Mouse (Mus musculus): ENCODE results near the gene Mylk4. TPM values are rescaled to one million over a fixed set of nuclear protein-coding genes. Genes with fewer than 3 reads are reported as not detected.

Mylk4 gene
- polyA plus RNA-seq (2012; rRNA removed) = 0.01 and 0.36 TPM in 2 replicates

DNA sequence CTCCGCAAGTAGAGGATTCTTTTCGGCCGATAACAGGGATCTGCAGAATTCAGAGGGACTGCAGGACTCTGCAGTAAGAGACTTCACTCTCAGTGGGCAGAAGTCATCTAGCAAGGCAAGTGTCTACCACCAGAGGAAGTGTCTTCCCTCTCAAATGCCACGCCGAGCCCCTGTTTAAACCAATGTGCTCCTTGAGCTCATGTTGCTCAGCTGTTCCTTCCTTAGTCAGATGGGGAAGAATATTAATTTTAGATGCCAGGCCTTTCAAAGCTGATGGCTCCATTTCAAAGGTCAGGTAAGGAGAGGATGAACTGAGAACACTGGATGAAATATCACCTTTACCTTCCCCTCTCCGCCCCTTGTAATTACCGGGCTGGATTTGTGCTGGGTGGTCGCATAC, at the start of gene Mylk4:
TSS of gene Mylk4 (minus strand) at position 139 of the 400 bp plus-strand sequence.

DNA sequence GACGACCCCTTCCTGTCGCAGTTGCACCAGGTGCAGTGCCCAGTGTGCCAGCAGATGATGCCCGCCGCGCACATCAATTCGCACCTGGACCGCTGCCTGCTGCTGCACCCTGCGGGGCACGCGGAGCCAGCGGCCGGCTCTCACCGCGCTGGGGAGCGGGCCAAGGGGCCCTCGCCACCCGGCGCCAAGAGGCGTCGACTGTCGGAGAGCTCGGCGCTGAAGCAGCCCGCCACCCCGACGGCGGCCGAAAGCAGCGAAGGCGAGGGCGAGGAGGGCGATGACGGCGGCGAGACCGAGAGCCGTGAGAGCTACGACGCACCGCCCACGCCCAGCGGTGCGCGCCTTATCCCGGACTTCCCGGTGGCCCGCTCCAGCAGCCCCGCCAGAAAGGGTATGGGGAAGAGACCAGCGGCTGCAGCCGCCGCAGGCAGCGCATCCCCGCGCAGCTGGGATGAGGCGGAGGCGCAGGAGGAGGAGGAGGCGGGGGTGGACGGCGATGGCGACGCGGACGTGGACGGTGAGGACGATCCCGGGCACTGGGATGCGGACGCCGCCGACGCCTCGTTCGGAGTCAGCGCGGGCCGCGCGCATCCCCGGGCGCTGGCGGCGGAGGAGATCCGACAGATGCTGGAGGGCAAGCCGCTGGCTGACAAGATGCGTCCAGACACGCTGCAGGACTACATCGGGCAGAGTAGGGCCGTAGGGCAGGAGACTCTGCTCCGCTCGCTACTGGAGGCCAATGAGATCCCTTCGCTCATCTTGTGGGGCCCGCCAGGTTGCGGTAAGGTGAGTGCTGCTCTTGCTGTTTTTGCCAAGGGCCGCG, 18.7 kb upstream of the Mylk4 start, which contains the start of gene D930007J09Rik:
TSS of gene D930007J09Rik (minus strand) at position 591 of the 823 bp plus-strand sequence.

DNA sequence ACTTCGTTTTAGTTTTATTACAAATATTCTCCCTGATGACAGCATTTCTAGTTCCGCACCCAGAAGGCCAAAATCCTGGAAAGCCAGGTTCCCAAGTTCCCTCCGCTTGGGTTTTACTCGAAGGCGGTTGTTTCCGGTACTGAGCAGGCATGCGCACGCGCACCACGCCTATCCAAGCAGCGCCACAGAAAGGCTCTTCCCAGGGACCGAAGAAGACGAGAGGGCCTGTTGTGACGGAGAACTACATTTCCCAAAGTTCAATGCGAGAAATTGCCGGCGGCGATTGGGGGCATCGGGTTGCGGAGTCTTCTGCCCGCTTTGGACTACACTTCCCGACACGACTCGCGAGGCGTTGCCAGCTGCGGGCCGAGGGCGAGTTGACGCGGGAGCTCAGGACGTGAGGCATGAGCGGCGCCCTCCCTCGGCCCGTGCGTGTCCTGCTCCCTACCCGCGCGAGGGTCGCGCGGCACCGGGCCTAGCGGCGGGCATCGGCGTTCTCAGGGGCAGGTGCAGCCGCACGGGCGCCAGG, 18.0 kb upstream of the Mylk4 start, which contains the start of gene Wrnip1:
TSS of gene Wrnip1 (plus strand) at position 346 of the 529 bp plus-strand sequence.

Other genes with a start within 250 kb of the Mylk4 start
- 16.0 and 18.3 TPM in 2 replicates for gene Wrnip1, start 18.1 kb upstream of the Mylk4 start, polyA plus RNA-seq (2012; rRNA removed)
- gene D930007J09Rik, start 18.9 kb upstream of the Mylk4 start, polyA plus RNA-seq (2012; rRNA removed) = not detected in 2 replicates
- gene Serpinb1a, start 67.2 kb upstream of the Mylk4 start, polyA plus RNA-seq (2012; rRNA removed) = 7.5 and 11.4 TPM in 2 replicates
- gene Serpinb1c, start 114.3 kb upstream of the Mylk4 start, polyA plus RNA-seq (2012; rRNA removed) = not detected in 2 replicates
- gene Serpinb6b, start 181.3 kb upstream of the Mylk4 start, polyA plus RNA-seq (2012; rRNA removed) = 4.6 and 5.2 TPM in 2 replicates
- gene Serpinb9, start 219.3 kb upstream of the Mylk4 start, polyA plus RNA-seq (2012; rRNA removed) = 1.1 and 1.2 TPM in 2 replicates
- 0.01 and 0.03 TPM in 2 replicates for gene Serpinb9b, start 243.5 kb upstream of the Mylk4 start, polyA plus RNA-seq (2012; rRNA removed)